Mouse (Mus musculus) heart, postnatal 25 days (tissue): ENCODE measurements around the gene Upf1. TPM values are rescaled to one million over a fixed set of nuclear protein-coding genes. Genes with fewer than 3 reads are reported as not detected.

ENCODE experiments used
- DNase-seq: peaks from one replicate; pipeline ENCODE4 v3.0.0; 2022; ENCODE audit warnings: low spot score
- intact Hi-C: fragments of 180-260 bp; cut with DNase I; formaldehyde crosslinking; loops from one replicate; pipeline ENCODE4 v1.15.1; 2025
- total RNA-seq, 2 experiments: library from RNA; stranded (reverse); gene quantifications; 2 replicates each; pipeline ENCODE4 v1.2.3; 2021

The Upf1 gene
- 10 to 100 TPM; 43.2 to 46.3 TPM for total RNA-seq

DNA sequence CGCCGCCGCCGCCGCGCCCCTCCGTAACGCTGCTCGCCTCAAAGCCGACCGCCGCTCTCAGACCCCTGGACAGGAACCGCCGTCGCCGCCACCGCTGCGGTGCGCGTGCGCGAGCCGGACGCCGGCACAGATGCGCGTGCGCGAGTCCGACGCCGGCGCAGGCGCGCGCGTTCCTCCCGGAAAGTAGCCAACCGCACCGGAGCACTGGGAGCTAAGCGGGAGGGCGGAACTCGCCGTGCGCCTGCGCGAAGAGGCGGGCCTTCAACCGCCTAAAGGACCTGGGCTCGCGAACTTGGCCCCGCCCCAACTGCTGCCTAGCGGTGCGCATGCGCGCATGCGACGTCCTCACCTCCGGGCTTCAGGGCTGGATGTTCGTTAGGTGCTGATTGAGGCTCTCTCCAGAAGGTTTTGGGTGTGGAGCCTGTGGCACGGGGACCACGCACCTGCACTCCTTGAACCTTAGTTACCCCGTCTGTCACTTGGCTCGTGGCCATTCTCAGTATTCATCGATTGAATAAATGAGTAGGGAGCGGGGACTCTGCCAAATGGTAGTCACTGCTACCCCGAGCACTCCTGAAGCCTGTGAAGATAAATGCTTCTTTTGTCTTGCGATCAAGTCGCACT, at the start of gene Upf1:
Gene Upf1 (minus strand): TSS at position 85 of the 624 bp plus-strand sequence.
- intact Hi-C loops: no loop called here
- peak; percentile 98 for DNase-seq

DNA sequence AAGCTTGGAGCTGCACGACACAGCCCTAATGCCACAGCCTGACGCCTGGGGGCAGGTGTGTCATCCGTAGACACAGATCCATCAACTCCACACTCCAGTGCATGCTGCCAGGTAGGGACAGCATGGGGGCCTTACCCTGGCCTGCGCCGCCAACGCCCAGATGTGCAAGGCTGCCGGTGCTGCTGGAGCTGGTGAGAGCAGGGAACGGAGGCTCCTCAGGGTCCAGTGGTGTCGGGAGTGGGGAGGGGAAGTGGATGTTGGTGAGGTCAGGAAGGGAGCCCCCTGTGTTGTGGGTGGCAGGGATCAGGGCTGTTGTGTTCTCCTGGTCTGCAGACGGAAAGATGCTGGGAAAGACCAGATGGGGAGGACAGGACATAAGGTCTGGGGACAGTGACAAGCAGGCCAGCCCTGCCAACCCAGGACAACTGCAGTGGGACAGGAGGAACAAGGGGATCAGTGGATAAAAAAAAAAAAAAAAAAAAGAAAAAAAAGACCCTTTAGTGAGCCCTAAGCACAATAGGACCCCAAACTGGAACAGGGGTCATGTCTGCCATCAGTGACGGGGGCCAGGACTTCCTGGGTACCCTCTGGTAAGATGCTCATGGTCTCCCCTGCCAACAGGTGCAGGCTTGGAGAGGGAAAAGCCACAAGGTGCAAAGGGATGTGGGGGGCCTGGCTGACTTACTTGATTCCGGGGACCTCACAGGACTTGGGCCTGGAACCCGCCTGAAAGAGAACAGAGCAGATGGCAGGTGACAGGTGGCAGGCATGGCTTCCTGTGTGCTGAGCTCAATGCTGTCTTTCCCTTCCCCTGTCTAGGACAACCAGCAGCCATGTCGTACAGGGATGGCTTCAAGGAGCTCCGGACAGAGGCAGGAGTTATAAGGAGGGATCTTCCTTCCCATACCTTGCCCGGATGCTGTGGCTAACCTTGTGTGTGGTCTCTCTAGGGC, 44.8 kb upstream of the Upf1 start:
- DNase-seq: no peak
- intact Hi-C loops: no loop called here

DNA sequence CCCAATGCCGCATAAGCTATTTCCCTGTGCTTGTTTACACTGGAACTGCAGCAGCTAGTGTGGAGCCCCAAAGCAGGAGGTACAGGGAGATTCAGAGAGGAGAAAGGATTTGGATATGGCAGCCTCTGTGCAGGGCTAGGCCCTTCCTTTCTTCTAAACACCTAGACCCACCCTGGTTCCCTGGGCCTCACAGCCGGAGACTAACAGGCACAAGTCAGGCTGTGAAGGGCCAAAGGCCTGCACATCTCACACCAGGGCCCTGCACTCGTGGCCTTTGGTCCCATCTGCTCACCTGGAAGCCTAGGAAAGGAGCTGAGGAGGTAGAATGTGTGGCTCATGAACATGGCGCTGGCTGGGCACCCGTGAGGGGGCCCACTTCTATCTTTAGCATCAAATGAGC, 43.1 kb upstream of the Upf1 start:
- no peak for DNase-seq
- intact Hi-C loops: no loop called here

DNA sequence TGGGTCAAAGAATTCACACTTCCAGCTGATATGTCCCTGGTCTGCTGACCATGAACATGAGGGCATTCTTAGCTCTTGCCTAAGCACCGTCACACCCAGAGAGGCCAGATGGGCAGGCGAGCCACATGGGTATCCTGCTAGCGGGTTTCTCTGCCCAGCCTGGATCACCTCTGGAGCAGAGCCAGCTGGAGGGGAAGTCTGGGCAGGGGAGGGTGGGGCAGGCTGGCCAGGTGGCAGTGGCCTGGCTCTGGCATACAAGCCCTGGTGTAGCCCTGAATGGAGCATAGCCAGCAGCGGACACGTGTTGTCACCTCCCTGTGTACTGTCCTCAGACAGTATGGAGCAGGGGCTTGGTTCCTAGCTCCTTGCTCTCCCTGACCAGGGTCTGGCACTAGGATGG, 42.6 kb upstream of the Upf1 start:
- intact Hi-C loops: no loop called here
- no peak for DNase-seq

DNA sequence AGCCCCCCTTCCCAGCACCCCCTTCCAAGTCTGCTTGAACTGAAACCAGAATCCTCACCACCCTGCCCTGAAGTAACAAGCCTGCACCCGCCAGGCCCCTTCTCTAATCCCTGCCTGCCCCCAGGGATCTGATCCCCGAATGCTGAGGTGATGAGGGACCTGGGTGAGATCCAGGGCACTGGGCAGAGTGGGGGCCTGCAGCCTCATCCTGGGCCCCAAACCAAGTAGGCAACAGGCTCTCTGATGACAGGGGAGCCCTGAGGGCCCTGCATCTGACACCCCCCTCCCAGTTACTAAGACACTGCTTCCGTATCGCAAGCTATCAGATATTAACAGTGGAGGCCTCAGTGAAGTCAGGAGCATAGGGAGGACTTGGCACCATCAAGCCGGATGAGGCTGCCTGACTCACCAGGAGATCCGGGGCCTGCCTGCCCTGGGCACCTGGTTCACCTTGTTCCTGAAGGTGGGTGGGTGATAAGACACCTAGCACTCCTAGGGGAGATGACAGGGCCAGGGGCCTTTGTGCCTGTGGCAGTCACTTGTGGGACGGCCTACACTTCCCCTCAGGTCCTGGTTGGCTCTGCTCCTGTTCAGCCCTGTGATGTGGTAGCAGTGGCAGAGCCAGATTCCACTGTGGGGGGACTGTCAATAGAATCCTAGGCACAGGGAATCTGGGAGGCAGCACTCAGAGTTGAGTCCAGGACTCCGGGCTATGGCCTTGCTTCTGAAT, 41.4 kb upstream of the Upf1 start:
- intact Hi-C loops: no loop called here
- DNase-seq: no peak

DNA sequence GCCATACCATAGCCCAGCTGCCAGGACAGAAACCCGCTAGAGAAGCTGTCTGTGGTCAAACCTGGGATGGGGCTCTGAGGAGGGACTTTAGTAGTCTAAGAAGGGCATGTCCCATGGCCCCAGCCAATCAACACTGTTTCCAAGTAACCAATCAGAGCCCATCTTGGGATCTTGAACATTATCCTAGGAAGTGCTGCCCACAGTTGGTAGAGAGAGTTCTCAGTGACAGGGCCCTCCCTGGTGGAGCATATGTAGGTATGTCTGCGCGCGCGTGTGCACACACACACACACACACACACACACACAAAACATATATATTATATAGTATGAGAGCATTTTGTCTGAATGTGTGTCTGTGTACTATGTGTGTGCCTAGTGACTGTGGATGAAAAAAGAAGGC, 40.0 kb upstream of the Upf1 start:
- no peak for DNase-seq
- intact Hi-C loops: no loop called here

DNA sequence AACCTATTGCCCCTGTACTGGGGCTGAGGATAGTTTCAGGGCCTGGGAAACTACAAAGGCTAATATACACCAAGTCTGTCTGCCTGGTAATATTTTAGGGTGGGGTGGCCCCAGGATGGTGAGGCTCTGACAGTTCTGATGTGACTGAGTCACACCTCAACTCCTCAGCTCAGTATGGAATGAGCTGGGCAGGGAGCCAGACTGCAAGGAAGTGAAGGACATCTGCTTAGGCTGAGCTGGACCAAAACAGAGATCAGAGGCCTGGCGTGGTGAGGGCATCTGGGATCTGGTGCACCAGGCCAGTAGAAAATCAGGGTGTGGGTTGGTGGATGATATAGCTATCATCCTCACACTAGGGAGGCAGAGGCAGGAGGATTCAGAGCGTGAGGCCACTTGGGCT, 36.6 kb upstream of the Upf1 start:
- intact Hi-C loops: loop anchor here (10.0 kb wide), 1 partner anchor 195 kb away; no protein-coding TSS in a partner anchor
- DNase-seq: no peak

DNA sequence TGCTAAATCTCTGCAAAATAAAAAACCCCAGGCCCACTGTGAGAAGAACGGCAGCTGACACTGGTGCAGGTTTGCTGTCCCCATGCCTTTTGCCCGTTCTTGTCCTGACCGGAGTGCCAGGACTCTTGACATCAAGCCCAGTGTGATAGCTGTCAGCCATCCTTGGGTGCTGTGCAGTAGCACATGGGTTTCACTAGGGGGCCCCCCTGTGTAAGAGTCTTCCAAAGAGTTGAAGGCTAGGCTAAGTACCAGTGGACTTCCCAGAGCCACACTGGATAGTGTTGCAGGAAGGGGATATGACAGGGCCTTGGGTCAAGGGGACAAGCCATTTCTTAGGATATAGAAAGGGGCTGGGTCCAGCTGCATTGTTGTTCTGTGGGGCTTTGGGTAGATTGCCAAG, 30.2 kb upstream of the Upf1 start:
- intact Hi-C loops: loop anchor here (1.0 to 10.0 kb wide), 2 partner anchors 120 to 202 kb away; no protein-coding TSS in a partner anchor
- DNase-seq: peak; percentile 47

DNA sequence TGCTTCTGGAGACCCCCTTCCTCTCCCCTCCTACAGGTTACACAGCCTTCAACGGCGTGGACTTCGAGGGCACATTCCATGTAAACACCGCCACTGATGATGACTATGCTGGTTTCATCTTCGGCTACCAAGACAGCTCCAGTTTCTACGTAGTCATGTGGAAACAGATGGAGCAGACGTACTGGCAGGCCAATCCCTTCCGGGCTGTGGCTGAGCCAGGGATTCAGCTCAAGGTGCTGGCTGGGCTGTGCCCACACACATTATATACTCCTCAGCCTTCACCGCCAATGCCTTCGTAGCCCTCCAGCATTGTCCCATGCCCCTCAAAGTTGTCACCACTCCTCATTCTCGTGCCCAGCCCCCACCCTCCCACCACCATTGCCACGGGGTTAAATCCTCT, 27.0 kb upstream of the Upf1 start:
- intact Hi-C loops: loop anchor here (10.0 kb wide), 1 partner anchor 205 kb away; no protein-coding TSS in a partner anchor
- DNase-seq: no peak

DNA sequence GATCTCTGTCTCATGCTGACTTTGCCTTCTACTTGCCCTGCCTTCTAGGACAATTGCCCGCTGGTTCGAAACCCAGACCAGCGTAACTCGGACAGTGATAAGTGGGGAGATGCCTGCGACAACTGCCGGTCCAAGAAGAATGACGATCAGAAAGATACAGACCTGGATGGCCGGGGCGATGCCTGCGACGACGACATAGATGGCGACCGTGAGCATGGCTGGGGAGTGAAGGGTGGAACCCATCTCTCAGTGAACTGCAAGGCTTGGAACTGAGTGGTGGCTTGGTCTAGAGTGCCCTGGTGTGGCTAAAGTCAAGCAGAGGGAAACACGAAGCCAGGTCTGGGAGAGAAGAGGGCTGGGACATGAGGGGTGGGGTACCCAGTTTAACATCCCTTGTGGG, 24.0 kb upstream of the Upf1 start:
- intact Hi-C loops: no loop called here

DNA sequence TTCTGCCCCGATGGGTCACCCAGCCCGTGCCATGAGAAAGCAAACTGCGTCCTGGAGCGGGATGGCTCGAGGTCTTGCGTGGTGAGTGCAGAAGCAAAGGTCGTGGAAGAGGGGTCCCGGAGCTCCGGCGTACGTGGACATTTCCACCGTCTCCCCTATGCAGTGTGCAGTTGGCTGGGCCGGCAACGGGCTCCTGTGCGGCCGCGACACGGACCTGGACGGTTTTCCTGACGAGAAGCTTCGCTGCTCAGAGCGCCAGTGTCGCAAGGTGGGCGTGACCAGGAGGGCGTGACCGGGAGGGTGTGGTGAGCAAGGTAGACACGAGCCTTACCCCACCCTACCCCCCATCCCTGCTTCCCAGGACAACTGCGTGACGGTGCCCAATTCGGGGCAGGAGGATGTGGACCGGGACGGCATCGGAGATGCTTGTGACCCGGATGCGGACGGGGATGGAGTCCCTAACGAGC, 23.2 kb upstream of the Upf1 start:
- DNase-seq: no peak

More for the DNA sequence above, 24.0 kb upstream of the Upf1 start:
- no peak for DNase-seq

DNA sequence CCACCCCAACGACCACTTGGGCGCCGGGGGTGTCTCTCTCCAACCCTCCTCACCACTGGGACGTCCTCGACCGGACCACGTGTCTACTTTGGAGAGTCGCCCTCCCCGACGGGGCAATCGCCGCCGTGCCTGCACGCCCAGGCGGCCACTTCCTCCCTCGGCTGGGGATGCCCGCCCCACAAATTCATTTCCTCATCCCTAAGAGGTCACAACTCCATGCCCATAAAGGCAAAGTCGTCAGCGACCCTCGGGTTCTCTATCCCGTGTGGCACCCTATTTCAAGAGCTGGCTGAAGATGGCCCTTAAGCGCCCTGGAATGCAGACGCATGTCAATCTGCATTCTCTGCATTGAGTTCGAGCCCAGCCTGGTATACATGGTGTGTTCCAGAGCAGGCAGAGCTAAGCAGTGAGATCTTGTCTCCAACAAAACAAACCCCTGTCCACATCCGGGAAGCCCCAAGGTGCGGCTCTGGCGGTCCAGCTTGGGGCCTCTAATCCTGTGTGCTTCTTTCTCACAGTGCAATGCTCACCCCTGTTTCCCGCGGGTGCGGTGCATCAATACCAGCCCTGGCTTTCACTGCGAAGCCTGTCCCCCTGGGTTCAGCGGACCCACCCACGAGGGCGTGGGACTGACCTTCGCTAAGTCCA, 22.3 kb upstream of the Upf1 start:
- intact Hi-C loops: no loop called here
- DNase-seq: no peak

More for the DNA sequence above, 23.2 kb upstream of the Upf1 start:
- intact Hi-C loops: no loop called here

DNA sequence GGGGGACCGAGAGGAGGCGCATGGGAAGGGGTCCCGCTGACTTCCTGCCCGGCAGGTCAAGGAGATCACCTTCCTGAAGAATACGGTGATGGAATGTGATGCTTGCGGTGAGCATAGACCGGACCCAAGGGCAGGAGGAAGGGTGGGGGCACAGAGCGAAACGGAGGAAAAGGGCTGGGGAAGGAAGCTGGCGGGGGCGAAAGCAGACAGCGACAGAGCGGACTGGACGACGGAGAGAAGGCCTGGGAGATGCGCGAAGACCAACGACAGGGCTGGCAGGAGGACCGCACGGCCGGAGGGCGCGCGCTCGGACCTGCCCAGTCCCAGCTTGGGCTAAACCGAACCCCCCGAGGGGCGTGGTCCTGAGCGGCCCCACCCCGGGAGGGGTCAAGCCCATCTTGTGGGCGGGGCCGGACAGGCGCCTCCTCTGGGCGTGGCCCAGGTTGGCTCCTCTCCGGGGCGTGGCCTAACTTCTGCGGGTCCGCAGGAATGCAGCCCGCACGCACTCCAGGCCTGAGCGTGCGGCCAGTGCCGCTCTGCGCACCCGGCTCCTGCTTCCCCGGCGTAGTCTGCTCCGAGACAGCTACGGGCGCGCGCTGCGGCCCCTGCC, 21.3 kb upstream of the Upf1 start:
- DNase-seq: peak; percentile 64
- intact Hi-C loops: no loop called here

DNA sequence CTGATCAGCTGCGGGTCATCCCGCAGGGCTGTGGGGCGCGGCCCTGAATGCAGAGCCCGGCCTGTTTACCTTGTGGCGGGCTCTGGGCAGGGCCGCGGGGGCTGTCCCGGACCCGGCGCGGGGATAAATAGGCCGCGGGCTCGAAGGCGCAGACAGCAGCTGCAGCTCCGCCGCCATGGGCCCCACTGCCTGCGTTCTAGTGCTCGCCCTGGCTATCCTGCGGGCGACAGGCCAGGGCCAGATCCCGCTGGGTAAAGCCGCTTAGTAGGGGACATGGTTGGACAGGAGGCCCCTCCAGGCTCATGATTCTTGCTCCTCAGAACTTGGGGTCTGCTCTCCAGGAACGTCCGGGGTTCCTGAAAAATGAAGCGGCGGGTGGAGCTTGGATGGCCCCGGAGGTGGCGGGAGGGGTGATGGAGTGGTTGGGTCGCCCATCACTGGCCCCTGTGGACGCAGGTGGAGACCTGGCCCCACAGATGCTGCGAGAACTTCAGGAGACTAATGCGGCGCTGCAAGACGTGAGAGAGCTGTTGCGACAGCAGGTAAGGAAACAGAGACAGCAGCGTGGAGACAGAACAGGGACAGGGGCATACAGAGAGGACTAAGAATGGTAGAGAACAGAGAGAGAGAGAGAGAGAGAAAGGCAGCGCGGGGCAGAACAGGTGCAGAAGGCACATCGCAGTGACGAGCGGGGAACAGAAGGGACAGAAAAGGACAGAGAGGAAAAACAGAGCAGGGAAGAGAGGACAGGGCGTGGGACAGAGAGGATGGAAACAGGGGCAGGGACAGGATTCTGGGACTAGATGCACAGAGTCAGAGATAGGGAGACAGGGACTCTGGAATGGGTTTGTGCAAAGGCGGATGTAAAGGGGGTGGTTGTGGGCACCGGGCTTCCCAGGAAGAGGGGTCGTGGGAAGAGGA, 20.6 kb upstream of the Upf1 start, which contains the start of gene Comp:
Gene Comp (plus strand): TSS at position 162 of the 921 bp plus-strand sequence.
- intact Hi-C loops: no loop called here

DNA sequence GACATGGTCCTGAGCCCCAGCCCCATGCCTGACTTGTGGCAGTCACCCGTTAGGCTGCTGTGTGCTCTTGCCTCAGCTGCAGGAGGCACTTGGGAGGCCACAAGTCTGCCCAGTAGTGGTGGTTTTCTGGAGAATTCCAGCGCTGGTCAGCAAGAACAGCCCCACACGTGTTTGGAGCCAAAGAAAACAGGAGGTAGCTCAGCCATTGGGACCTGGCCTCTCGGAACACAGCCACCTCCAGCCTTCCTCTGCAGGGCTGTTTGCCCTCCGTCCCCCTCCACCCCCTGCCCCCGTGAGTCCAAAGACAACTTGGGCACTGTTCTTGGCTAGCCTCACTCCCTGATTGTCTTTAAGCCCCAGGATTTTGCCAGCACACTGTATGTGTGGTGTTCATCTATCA, 18.9 kb upstream of the Upf1 start:
- no peak for DNase-seq
- intact Hi-C loops: no loop called here

More for the DNA sequence above, 20.6 kb upstream of the Upf1 start, which contains the start of gene Comp:
- DNase-seq: no peak

DNA sequence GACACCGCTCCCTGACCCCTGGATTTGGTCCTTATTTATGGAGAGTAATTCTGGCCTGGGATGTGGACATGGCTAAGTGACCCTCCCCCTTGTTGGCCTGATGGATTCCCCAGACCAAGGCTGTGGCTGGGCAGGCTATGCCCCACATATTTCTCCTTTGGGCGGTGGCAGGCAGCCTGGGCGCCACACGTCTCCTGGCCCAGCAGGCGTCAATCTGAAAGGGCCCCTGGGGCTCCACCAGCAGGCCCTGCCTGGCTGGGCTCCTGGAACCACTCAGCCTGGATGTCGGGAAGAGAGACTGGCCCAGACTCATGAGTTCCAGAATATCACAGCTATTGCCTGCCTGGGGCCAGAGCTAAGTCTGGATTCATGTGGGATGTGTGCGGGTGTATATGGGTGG, 17.4 kb upstream of the Upf1 start:
- intact Hi-C loops: no loop called here
- DNase-seq: no peak

DNA sequence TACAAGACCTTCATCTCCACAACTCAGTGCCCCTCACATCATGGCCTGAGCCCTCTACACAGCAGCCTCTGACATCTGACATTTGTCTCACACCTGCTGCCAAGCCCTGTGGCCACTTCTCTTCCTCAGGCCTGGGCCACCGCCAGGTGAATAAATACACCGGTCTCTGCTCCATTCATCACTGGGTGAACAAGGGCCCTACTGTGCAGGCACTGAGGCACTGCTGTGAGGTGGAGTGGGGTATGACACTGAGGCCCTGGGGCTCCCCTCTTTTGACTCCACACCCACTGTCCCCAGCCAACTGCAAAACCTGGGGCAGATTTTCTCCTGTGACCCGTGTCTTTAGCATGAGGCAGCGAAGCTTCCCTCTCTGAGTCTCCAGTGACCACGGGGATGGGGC, 13.5 kb upstream of the Upf1 start:
- no peak for DNase-seq
- intact Hi-C loops: no loop called here

DNA sequence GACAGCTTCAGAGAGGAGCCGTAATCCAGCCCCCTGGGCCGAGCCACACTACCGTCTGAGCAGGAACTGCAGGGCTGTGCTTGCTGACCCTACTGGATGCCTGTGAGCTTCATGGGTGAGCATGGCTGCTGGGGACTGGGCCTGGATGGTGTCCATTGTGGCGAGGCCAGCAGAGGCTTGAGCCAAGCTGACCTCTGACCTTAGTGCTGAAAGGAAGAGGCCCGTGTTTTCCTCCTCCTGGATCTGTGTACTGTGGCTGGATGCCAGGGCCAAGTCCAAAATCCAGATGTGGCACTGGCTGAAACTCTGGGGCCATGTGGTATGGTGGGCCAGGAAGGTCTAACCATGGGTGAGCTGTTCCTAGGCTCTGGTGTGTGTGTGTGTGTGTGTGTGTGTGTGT, 11.0 kb upstream of the Upf1 start:
- intact Hi-C loops: no loop called here
- DNase-seq: peak; percentile 45
